Mouse (Mus musculus): ENCODE data around the gene Fcgr1. TPM values are rescaled to one million over a fixed set of nuclear protein-coding genes. Genes with fewer than 3 reads are reported as not detected.
"Not testable (repeated sequence)": the region's sequence is repeated elsewhere in the genome, so short reads cannot be mapped to it uniquely, and the experiment has no call there.

Fcgr1 gene
- total RNA-seq, 2 experiments from 2014 or later, result 0.45 to 0.46 TPM

DNA sequence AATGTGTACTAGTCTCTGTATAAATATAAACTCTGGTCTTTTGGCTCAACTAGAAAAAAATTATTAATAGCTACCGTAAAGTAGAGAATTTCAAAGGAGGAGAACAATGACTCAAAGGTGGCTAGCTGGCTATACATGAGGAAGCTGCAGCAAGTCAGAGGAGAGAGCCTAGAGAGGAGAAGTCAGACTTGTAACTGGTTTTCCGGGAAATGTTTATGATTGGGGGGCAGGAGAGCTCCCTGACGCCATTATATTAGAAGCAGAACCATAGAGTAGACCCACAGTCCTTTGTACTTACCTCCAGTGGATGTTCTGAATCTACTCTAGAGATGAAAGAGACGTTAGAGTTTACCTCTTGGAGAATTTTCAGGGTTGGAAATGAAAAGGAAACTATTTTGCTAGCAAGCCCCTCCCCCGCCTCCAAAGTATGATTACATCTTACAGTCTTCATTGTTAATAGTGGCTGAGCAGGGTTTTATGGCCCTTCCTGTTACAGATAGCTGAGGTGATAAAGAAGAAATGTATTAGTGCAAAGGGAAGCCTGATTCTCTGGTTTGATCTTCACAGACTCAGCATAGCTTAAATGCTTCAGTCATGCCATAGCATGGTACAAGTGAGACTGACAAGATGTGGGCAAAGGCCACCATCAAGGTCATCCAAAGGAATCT, 37.7 kb downstream of the Fcgr1 start:
- intact Hi-C loops (cut with DNase I), result loop anchor here (10.0 kb wide), 1 partner anchor 51 kb away; no protein-coding TSS in a partner anchor

DNA sequence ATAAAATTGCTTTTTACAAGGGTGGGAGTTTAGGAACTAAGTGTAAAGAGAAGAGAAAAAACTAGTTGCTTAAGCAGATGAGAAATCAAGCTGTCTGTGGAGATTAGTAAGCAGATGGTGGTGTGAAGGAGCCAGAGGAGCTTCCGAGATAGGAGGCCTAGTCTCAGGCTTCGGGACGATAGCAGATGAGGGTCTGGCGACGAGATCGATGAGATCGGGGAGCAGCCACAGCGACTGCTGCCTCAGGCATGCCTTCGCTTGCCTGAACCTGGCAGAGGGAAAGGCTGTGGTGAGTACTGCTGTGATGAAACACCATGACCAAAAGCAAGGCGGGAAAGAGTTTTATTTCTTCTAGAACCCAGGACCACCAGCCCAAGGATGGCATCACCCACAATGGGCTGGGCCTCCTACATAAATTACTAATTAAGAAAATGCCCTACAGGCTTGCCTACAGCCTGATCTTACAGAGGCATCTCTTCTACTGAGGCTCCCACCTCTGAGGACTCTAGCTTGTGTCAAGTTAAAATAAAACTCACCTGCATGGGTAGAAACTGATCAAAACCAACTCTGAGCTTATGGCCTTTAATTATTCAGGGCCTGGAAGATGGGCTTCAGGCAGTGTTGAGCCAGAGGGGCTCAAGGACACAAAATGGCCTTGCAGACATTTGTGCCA, 39.0 kb downstream of the Fcgr1 start:
- intact Hi-C loops (cut with DNase I), result loop anchor here (10.0 kb wide), 1 partner anchor 50 kb away; no protein-coding TSS in a partner anchor
- no peak for DNase-seq

More for the DNA sequence above, 37.7 kb downstream of the Fcgr1 start:
- DNase-seq, result no peak

DNA sequence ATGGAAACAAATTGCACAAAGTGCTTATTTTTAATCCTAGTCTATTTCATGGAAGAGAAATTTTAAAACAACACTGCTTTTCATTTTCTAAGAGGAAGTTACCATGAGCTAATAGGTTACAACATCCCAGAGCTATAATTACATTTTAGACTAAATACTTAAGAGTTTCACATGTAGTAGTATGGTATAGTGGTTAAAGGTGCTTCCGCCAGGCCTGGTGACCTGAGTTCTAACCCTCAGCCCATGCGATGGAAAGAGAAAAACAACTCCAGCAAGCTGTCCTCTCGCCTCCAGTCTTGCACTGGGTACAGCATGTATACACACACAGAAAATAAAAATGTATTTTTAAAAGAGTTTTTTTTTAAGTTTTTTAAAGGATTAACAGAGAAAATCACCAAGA, 42.0 kb downstream of the Fcgr1 start:
- no peak for DNase-seq
- intact Hi-C loops (cut with DNase I), result loop anchor here (10.0 kb wide), 1 partner anchor 47 kb away; no protein-coding TSS in a partner anchor

DNA sequence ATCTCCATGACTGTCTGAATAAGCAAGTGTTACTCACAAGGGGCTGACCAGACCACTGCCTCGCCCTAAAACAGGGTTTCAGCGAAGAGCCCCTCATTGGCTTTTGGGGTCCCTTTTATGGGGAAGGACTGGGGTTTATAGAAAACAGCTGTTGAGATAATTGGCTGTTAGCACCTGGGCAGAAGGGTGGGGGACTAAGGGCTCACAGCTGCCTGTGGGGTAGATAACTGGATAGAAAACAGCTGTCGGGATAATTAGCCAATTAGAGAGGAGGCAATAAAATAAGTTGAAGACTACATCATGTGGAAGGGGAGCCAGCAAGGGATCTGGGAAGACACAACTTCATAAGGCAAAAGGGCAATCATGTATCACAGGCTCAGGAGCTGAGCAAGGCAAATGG, 42.9 kb downstream of the Fcgr1 start:
- no peak for DNase-seq
- intact Hi-C loops (cut with DNase I), result loop anchor here (10.0 kb wide), 1 partner anchor 46 kb away; no protein-coding TSS in a partner anchor

DNA sequence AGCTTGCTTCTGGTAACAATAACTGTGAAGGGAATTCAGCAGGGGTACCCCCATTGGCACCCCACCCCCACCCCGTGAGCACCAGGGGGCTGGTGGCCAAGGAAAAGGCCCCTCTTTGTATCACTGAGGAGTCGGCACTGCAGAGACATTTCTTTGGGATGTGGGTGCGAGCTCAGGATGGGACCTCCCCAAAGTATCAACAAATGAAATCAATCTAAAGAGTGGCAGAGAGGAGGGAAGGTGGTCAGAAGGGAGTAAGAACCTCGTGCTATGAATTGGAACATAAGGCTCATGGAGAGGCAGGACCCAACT, 44.8 kb downstream of the Fcgr1 start:
- no peak for DNase-seq
- intact Hi-C loops (cut with DNase I), result no loop called here

DNA sequence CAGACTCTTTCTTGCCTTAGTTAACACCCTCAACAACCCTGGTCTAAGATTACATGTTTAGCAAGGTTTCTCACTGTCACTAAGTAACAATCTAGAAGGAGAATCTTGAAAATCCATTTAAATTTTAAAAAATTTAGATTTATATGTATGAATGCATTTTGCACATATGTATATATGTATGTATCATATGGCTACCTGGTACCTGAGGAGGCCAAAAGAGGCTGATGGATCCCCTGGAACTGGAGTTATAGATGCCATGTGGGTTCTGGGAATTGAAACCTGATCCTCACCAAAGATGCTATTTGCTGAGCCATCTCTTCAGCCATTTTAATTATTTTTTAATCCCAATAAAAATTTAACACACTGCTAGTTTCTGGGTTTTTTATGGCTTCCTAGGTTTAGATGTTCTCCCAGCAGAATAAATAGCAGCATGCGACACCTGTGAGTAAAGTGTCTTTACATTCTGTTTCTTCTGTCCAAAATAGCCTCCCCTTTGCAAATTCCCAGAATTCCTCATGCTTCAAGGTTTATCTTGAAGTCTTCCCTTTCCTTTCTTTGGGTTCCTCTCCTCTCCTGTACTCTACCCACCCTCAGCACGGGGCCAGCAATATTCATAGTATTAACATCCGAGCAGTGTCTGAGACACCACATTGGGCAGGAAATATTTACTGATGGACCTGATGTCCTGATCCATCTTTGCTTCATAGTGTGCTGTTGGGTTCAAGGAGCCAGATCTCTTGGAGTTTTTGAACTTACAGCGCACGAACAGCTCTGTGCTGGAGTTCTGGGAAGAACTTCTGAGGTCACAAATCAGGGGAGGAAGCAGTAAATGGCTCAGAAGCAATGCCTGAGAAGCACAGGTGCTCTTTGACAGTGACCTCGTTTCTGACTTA, 45.4 kb downstream of the Fcgr1 start:
- intact Hi-C loops (cut with DNase I), result no loop called here
- no peak for DNase-seq

DNA sequence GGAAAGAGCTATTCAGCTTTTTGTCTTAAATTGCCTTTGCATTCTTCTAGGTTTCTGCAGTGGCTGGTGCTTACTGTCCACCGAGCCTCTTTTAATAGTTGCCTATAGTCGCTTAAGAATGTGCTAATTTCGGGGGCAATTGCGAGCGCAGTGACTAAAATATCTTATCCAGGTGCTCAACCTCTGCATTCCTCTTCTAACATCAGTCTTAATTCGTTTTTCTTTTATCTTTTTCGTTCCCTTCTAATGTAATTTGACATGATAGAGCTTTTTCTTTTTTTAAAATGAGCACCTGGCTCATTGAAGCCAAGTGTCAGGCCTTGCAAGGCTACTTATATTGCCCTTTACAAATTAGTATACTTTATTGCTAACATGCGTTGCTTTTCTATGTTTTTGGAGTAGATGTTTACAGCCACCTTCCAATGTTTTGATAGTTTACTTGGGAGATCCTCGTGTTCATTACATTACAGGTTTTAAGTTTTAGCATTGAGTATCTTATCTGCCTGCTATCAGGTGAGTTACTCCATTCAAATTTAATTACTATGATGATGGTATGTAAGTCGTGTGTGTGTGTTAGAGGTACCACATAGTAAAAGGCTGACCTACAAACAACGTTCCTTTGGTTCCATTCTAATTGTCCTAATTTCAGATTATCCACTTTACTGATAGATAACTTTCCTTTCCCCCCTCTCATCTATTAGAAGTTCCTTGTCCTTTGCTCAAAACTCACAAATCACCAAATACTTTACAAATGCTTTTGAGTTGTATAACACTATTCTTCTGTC, 46.2 kb downstream of the Fcgr1 start:
- no peak for DNase-seq
- intact Hi-C loops (cut with DNase I), result loop anchor here (2.0 kb wide), 1 partner anchor 15 kb away; the partner anchor contains the start of gene Hist2h4

DNA sequence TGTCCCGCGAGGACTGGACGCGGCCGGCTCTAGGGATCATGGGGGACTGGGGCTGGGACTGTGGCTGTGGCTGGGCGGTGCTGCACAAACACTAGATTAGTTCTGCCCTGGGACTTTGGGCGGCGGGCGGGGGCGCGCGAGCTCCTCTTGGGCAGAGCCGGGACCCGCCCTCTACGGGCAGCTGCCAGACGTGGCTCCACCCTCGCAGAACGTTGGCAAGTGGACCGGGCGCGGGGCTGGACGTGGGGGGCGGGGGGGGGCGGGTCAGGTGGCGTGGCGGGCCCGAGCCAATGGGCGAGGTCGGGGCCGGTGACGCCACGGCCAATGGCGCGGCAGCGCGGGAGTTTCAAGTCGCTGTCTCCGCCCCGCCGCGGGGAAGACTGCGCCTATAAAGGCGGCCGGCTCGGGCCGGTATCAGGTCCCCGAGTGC, 47.3 kb downstream of the Fcgr1 start, which contains the start of gene Hist2h3c1:
Gene Hist2h3c1 (plus strand): TSS at position 259 of the 430 bp plus-strand sequence.
- not testable (repeated sequence) for DNase-seq
- intact Hi-C loops (cut with DNase I), result loop anchor here (2.0 kb wide), 1 partner anchor 16 kb away; the partner anchor contains the start of gene Hist2h4

DNA sequence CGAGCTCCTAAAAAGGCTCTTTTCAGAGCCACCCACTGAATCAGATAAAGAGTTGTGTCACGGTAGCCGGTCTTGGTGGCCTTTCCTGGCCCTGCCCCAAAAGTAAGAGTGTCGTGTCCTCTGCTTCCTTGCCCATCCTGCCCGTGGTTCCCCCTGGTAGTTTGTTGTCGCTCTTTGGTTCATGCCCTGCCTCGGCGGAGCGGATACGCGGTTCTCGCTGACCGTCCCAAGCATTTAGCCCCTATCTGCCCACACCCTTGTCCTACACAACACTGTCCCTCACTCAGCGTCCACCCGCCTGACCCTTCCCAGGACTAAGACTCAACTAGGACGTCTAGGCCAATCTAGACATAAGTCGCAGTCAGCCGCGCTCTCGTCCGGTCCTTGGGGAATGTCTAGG, 47.8 kb downstream of the Fcgr1 start:
- intact Hi-C loops (cut with DNase I), result loop anchor here (2.0 kb wide), 1 partner anchor 17 kb away; the partner anchor contains the start of gene Hist2h4
- not testable (repeated sequence) for DNase-seq

DNA sequence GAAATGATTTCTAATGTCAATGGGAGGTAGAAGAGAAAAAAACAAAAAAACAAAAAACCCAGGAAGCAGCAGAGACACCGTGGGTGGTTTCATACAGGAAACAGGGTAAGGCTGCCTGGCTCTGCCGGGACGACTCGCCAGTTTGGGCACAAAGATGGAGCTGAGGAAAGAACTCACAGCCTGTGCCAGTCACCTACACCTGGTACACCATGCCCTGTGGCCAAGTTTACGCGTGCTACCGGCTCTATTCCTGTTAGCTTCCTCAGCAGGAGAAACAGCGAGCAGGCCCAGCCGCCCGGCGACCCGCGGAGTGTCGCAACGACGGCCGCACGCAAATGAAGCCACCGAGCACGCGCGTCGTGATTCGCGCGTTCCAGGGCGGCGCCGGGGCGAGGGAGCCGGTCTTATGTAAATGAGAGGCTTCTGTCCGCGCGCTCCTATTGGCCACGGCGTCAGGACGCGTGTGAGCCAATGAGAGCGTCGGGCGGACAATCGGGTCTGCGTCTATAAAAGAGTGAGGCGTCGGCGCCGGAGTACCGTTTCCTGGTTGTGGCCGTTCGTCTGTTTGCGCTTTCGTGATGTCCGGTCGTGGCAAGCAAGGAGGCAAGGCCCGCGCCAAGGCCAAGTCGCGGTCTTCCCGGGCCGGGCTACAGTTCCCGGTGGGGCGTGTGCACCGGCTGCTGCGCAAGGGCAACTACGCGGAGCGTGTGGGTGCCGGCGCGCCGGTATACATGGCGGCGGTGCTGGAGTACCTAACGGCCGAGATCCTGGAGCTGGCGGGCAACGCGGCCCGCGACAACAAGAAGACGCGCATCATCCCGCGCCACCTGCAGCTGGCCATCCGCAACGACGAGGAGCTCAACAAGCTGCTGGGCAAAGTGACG, 48.5 kb downstream of the Fcgr1 start, which contains the start of gene Hist2h2aa1:
Gene Hist2h2aa1 (plus strand): TSS at position 495 of the 884 bp plus-strand sequence.
- intact Hi-C loops (cut with DNase I), result not testable (repeated sequence)
- DNase-seq, result peak; percentile 83 to 85

DNA sequence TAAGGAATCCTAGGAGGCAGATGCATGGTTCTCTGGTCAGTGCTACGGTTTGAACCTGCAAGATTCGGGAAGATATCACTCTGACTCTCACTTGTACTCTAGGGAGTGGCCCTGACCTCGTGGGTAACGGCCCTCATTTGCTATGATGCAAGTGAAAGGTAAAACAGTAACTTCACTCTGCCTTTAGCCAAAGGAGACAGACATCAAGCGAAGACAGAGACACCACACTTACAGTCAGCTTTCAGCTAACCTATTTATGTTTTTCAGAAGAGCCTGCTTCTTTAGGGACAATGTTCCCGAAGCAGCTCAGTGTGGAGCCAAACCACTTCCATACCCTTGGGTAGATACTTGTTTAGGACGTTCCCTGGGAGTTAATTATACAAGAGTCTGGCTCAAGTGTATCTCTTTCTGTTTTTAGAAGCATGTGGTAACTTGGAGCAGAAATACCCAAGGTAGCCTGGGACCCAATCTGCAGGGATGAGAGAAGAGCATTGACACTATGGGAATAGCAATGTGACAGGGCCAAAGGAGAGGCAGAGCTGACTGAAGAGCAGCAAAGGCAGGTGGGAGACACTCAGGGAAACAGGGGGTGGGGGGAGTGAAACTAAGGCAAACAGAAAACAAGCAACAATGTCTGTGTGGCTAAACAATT, 49.7 kb downstream of the Fcgr1 start:
- intact Hi-C loops (cut with DNase I), result no loop called here
- no peak for DNase-seq

DNA sequence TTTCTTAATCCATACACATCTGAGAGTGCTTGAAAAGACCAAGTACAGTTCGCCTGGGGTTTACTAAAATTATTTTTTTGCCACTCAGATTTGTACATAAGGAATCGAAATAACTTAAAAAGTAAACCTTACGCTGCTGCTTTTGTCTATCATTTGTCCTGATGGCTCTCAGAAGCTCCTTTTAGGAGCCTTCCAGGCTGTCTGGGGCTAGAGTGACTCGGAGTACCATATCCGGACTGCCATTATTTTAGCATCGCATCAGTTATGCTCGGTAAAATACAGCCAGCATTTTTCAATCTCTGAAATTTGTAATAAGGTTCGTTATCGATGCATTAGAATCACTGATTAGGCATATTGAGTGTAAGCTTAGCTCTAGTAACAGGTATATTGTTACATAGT, 53.0 kb downstream of the Fcgr1 start:
- no peak for DNase-seq
- intact Hi-C loops (cut with DNase I), result no loop called here

DNA sequence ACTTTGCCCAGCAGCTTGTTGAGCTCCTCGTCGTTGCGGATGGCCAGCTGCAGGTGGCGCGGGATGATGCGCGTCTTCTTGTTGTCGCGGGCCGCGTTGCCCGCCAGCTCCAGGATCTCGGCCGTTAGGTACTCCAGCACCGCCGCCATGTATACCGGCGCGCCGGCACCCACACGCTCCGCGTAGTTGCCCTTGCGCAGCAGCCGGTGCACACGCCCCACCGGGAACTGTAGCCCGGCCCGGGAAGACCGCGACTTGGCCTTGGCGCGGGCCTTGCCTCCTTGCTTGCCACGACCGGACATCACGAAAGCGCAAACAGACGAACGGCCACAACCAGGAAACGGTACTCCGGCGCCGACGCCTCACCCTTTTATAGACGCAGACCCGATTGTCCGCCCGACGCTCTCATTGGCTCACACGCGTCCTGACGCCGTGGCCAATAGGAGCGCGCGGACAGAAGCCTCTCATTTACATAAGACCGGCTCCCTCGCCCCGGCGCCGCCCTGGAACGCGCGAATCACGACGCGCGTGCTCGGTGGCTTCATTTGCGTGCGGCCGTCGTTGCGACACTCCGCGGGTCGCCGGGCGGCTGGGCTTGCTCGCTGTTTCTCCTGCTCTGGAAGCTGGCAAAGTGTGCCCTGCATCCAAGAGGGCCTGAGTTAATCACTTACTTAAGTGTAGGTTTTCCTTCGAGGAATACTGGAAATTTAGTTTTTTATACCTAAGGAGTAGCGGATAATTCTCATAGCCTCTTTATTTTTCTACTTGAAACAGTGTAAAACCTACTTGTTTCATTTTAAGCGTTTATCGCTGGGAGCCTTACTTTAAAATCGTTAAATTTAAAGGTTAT, 53.6 kb downstream of the Fcgr1 start, which contains the start of gene Hist2h2aa2:
Gene Hist2h2aa2 (minus strand): TSS at position 328 of the 850 bp plus-strand sequence.
- intact Hi-C loops (cut with DNase I), result not testable (repeated sequence)
- DNase-seq, result peak; percentile 92 to 95

DNA sequence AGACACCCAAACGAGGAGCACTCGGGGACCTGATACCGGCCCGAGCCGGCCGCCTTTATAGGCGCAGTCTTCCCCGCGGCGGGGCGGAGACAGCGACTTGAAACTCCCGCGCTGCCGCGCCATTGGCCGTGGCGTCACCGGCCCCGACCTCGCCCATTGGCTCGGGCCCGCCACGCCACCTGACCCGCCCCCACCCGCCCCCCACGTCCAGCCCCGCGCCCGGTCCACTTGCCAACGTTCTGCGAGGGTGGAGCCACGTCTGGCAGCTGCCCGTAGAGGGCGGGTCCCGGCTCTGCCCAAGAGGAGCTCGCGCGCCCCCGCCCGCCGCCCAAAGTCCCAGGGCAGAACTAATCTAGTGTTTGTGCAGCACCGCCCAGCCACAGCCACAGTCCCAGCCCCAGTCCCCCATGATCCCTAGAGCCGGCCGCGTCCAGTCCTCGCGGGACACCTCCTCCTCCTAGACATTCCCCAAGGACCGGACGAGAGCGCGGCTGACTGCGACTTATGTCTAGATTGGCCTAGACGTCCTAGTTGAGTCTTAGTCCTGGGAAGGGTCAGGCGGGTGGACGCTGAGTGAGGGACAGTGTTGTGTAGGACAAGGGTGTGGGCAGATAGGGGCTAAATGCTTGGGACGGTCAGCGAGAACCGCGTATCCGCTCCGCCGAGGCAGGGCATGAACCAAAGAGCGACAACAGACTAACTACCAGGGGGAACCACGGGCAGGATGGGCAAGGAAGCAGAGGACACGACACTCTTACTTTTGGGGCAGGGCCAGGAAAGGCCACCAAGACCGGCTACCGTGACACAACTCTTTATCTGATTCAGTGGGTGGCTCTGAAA, 54.6 kb downstream of the Fcgr1 start, which contains the start of gene Hist2h3c2:
Gene Hist2h3c2 (minus strand): TSS at position 174 of the 840 bp plus-strand sequence.
- intact Hi-C loops (cut with DNase I), result not testable (repeated sequence)
- peak; percentile 42 to 44 for DNase-seq

DNA sequence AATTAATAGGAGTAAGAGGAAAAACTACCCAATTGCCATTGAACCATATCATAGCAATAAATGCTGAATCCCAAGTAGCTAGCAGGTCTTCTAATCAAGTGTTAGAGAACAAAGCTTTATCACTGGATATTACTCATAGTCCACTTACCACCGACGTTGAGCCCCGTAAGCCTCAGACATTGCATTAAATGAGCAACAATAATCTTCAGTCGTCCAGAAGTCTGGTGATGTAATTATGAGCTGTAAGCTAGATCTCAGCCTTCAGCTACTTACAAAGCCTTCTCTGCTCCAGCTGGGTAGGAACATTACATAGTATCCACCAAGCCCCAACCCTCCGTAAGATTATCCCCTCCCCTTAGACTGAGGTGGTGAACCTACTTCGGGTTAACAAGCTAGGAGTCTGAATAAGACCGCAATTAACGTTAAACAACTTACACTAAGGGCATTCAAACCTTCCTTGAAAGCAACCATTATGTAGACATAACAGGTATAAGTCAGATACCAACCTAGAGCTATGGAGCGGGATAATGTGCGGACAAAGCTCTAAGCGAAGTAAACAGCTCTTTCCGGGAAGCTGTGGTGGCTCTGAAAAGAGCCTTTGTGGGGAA, 55.8 kb downstream of the Fcgr1 start:
- DNase-seq, result no peak
- intact Hi-C loops (cut with DNase I), result loop anchor here (2.0 kb wide), 1 partner anchor 15 kb away; no protein-coding TSS in a partner anchor
